Mouse (Mus musculus) CH12.LX (cell line): ENCODE data around the gene Agmo.
A peak's percentile ranks its signal among the peaks of the same experiment; 100 is the strongest.

Experiments
- BHLHE40 ChIP-seq: IDR thresholded peaks from 2 replicates; pipeline ENCODE4 v1.6.1; 2011; ENCODE audit warnings: mild to moderate bottlenecking, low read depth, low read length, improper control_type of control experiment
- CHD2 ChIP-seq: IDR thresholded peaks from 2 replicates; pipeline ENCODE4 v1.6.1; 2011; ENCODE audit warnings: low read length, improper control_type of control experiment
- CTCF ChIP-seq, 2 experiments: IDR thresholded peaks in 1 of 2; conservative IDR thresholded peaks in 1 of 2; 2 replicates each; pipeline ENCODE4 v1.5.1; 2011 to 2012; ENCODE audit warnings: low read depth in 2 of 2, low read length in 2 of 2, improper control_type of control experiment in 1 of 2, inconsistent platforms in 1 of 2, mild to moderate bottlenecking in 1 of 2, moderate library complexity in 1 of 2
- EP300 ChIP-seq: IDR thresholded peaks from 2 replicates; pipeline ENCODE4 v1.6.1; 2011; ENCODE audit warnings: low read length, improper control_type of control experiment
- IRF4 ChIP-seq: IDR thresholded peaks from 2 replicates; pipeline ENCODE4 v1.6.1; 2014; ENCODE audit warnings: low read depth, mild to moderate bottlenecking, inconsistent platforms, low read length, improper control_type of control experiment
- KAT2A ChIP-seq: IDR thresholded peaks from 2 replicates; pipeline ENCODE4 v1.6.1; 2012; ENCODE audit warnings: low read length, improper control_type of control experiment, inconsistent platforms; ENCODE audit not compliant: insufficient replicate concordance
- MAZ ChIP-seq: IDR thresholded peaks from 2 replicates; pipeline ENCODE4 v1.6.1; 2012; ENCODE audit warnings: low read depth, mild to moderate bottlenecking, inconsistent platforms, low read length, improper control_type of control experiment, moderate library complexity
- POLR2A ChIP-seq: IDR thresholded peaks from 2 replicates; pipeline ENCODE4 v1.6.1; 2011; ENCODE audit warnings: low read depth, mild to moderate bottlenecking, improper control_type of control experiment, low read length
- UBTF ChIP-seq: IDR thresholded peaks from 2 replicates; pipeline ENCODE4 v1.6.1; 2012; ENCODE audit warnings: low read depth, mild to moderate bottlenecking, inconsistent platforms, low read length, improper control_type of control experiment, moderate library complexity
- USF1 ChIP-seq: IDR thresholded peaks from 2 replicates; pipeline ENCODE4 v1.6.1; 2014; ENCODE audit warnings: low read depth, mild to moderate bottlenecking, inconsistent platforms, low read length, improper control_type of control experiment
- USF2 ChIP-seq: conservative IDR thresholded peaks from 2 replicates; pipeline ENCODE4 v1.6.1; 2011; ENCODE audit warnings: low read depth, low read length, improper control_type of control experiment
- ZC3H11A ChIP-seq: IDR thresholded peaks from 2 replicates; pipeline ENCODE4 v1.6.1; 2012; ENCODE audit warnings: low read depth, mild to moderate bottlenecking, inconsistent platforms, low read length, improper control_type of control experiment
- ZNF384 ChIP-seq: IDR thresholded peaks from 2 replicates; pipeline ENCODE4 v1.6.1; 2012; ENCODE audit warnings: low read depth, low read length, improper control_type of control experiment, inconsistent platforms

DNA sequence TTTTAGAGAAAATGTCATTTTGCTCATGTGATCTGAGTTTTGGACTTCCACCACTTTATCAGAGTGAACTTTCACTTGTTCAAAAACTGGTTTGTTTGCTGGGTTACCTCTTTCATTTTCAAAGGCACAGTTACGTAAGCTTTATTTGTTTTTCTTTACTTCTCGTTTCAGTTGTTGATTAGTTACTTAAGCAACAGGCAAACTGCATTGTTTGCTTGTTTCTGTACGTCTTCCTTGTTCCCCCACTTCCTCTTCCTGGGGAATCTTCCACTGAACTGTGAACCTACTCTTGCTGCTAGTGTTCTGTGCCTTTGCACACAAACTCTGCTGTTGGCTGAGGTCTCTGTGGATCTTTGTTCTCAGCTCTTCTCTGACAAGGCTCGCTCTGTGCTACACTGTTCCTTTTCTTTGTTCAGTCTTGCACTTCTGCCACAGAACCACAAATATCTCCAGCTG, at the start of gene Agmo:
- TF ChIP-seq USF2: no peak
- TF ChIP-seq KAT2A: no peak
- no peak for TF ChIP-seq POLR2A
- no peak for TF ChIP-seq ZC3H11A
- no peak for TF ChIP-seq UBTF
- TF ChIP-seq CHD2: no peak
- no peak for TF ChIP-seq BHLHE40
- 0 out of 2 replicates have a peak, but pooled peaks have one; percentile 3 for TF ChIP-seq EP300
- no peak for TF ChIP-seq MAZ
- no peak for TF ChIP-seq USF1
- TF ChIP-seq CTCF (conservative IDR thresholded peaks at IDR 0.05 in 1 of 2, IDR thresholded peaks at IDR 0.05 in 1 of 2; ENCODE audit: low read depth in 2 of 2, low read length in 2 of 2): no peak
- no peak for TF ChIP-seq ZNF384
- no peak for TF ChIP-seq IRF4
